Mouse (Mus musculus): ENCODE data around the gene Pfkm. TPM values are rescaled to one million over a fixed set of nuclear protein-coding genes. Genes with fewer than 3 reads are reported as not detected.

Pfkm gene
- polyA plus RNA-seq, 1 experiment from 2014 or later: 37.2 TPM

DNA sequence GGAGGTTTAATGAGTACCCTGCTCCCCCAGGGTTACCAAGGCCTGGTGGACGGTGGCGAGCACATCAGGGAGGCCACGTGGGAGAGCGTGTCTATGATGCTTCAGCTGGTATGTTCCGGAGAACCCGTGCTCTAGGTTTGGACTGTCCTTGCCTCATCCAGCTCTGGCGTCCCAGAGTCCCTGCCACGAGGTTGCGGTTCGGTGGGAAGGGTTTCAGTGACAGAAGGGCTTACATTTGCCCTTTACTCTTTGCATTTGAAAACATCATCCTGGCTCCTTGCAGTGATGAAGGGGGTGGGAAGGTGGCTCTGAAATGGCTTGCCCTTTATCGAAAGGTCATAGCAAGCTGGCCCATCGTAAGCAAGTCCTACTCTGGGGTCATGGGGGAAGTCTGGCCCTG is 27.0 kb downstream of the Pfkm start:
- Histone ChIP-seq H3K27me3 (replicated peaks; ENCODE audit: control insufficient read depth, insufficient read depth, low read length) (no peaks in the 10 kb centered on the region), H3K4me3 (ENCODE audit: low read depth, low read length) (no peak overlapping the region), H3K4me1 (replicated peaks; ENCODE audit: control insufficient read depth, insufficient read depth, low read length) (peaks cover 22% of the 10 kb centered on the region), H3K9me3 (ENCODE audit: control insufficient read depth, low read length) (no peaks in the 10 kb centered on the region), H3K36me3 (ENCODE audit: control insufficient read depth, insufficient read depth, low read length) (peaks cover 25% of the 10 kb centered on the region), H3K4me2 (no peak overlapping the region), H3K9ac (ENCODE audit: low read depth, low read length) (no peak overlapping the region), H3K27ac (ENCODE audit: low read depth, low read length) (no peak overlapping the region)
- ATAC-seq (replicated peaks; ENCODE audit: low FRiP score) (no peak), DNase-seq (ENCODE audit: low spot score) (no peak)
- 90% methylated on average over 12 of the region's 12 CpGs for WGBS

GRCm38 (mm10) chr15:98120831-98121230 is 28.4 kb downstream of the Pfkm start:
- no peak for DNase-seq (ENCODE audit: low spot score)
- 91% methylated on average over 20 of the region's 20 CpGs for WGBS
- peaks cover 27% of the 10 kb centered on the region for H3K36me3 ChIP-seq (ENCODE audit: control insufficient read depth, insufficient read depth, low read length)

DNA sequence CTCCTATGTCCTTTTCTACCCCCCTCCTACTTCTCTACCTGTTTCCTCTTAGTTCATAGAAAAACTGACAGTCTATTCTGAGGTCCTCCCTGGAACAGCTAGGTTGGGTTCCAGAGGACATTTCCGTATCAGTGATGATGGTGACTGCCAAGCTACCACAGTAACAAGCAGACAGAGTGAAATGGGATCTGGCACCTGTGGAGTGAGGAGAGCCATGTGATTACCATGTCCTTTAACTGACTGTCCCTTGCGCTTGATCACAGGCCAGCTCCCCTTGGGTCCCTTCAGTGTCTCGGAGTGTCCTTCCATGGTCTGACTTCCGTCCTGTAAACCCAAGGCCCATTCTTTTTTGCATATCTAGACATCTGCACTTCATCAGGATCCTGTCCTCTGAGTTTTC is 38.6 kb downstream of the Pfkm start:
- Histone ChIP-seq H3K36me3 (ENCODE audit: control insufficient read depth, insufficient read depth, low read length) (peaks cover 25% of the 10 kb centered on the region), H3K9me3 (ENCODE audit: control insufficient read depth, low read length) (no peaks in the 10 kb centered on the region), H3K4me1 (replicated peaks; ENCODE audit: control insufficient read depth, insufficient read depth, low read length) (no peaks in the 10 kb centered on the region), H3K27ac (ENCODE audit: low read depth, low read length) (no peak overlapping the region), H3K4me3 (ENCODE audit: low read depth, low read length) (no peak overlapping the region), H3K9ac (ENCODE audit: low read depth, low read length) (no peak overlapping the region), H3K27me3 (replicated peaks; ENCODE audit: control insufficient read depth, insufficient read depth, low read length) (no peaks in the 10 kb centered on the region), H3K4me2 (no peak overlapping the region)
- no peak for ATAC-seq (replicated peaks; ENCODE audit: low FRiP score)
- DNase-seq (ENCODE audit: low spot score): no peak
- WGBS: 94% methylated on average over 4 of the region's 4 CpGs

More at GRCm38 (mm10) chr15:98120831-98121230, 28.4 kb downstream of the Pfkm start:
- no peak overlapping the region for H3K4me2 ChIP-seq
- peaks cover 13% of the 10 kb centered on the region for H3K4me1 ChIP-seq (replicated peaks; ENCODE audit: control insufficient read depth, insufficient read depth, low read length)
- H3K27me3 ChIP-seq (replicated peaks; ENCODE audit: control insufficient read depth, insufficient read depth, low read length): no peaks in the 10 kb centered on the region
- ATAC-seq (replicated peaks; ENCODE audit: low FRiP score): no peak
- no peak overlapping the region for H3K9ac ChIP-seq (ENCODE audit: low read depth, low read length)
- H3K4me3 ChIP-seq (ENCODE audit: low read depth, low read length): no peak overlapping the region
- no peak overlapping the region for H3K27ac ChIP-seq (ENCODE audit: low read depth, low read length)
- no peaks in the 10 kb centered on the region for H3K9me3 ChIP-seq (ENCODE audit: control insufficient read depth, low read length)

DNA sequence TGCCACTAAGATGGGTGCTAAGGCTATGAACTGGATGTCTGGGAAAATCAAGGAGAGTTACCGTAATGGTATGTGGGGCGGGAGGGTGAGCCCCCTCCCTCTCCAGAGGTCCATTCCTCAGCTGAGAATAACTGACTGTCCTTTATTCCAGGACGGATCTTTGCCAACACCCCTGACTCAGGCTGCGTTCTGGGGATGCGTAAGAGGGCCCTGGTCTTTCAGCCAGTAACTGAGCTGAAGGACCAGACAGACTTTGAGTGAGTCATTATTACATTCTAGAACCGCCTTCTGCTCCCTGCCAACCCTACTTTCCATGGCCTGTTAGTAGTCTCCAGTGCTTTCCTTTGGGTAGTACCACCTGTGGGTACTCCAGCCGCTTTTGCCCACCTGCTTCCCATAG is 39.1 kb downstream of the Pfkm start:
- H3K4me1 ChIP-seq (replicated peaks; ENCODE audit: control insufficient read depth, insufficient read depth, low read length): no peaks in the 10 kb centered on the region
- no peaks in the 10 kb centered on the region for H3K9me3 ChIP-seq (ENCODE audit: control insufficient read depth, low read length)
- no peak overlapping the region for H3K4me2 ChIP-seq
- ATAC-seq (replicated peaks; ENCODE audit: low FRiP score): no peak
- 94% methylated on average over 7 of the region's 7 CpGs for WGBS
- H3K27ac ChIP-seq (ENCODE audit: low read depth, low read length): no peak overlapping the region
- no peak overlapping the region for H3K9ac ChIP-seq (ENCODE audit: low read depth, low read length)
- peaks cover 26% of the 10 kb centered on the region for H3K36me3 ChIP-seq (ENCODE audit: control insufficient read depth, insufficient read depth, low read length)
- no peak overlapping the region for H3K4me3 ChIP-seq (ENCODE audit: low read depth, low read length)
- no peak for DNase-seq (ENCODE audit: low spot score)
- H3K27me3 ChIP-seq (replicated peaks; ENCODE audit: control insufficient read depth, insufficient read depth, low read length): no peaks in the 10 kb centered on the region

- Histone ChIP-seq H3K27me3 (replicated peaks; ENCODE audit: control insufficient read depth, insufficient read depth, low read length) (no peaks in the 10 kb centered on the region), H3K4me3 (ENCODE audit: low read depth, low read length) (no peak overlapping the region), H3K4me1 (replicated peaks; ENCODE audit: control insufficient read depth, insufficient read depth, low read length) (no peaks in the 10 kb centered on the region), H3K36me3 (ENCODE audit: control insufficient read depth, insufficient read depth, low read length) (peaks cover 27% of the 10 kb centered on the region), H3K9ac (ENCODE audit: low read depth, low read length) (no peak overlapping the region), H3K27ac (ENCODE audit: low read depth, low read length) (no peak overlapping the region), H3K4me2 (no peak overlapping the region), H3K9me3 (ENCODE audit: control insufficient read depth, low read length) (no peaks in the 10 kb centered on the region)
- DNase-seq (ENCODE audit: low spot score): no peak
- no peak; the same call in 1 of the 2 replicates for ATAC-seq (replicated peaks; ENCODE audit: low FRiP score)
- WGBS: 89% methylated on average over 15 of the region's 15 CpGs
These were observed 39.7 kb downstream of the Pfkm start for GRCm38 (mm10) chr15:98131942-98132655.

GRCm38 (mm10) chr15:98133471-98133870 is 41.1 kb downstream of the Pfkm start:
- WGBS: 82% methylated on average over 3 of the region's 3 CpGs
- H3K4me2 ChIP-seq: no peak overlapping the region
- no peak for ATAC-seq (replicated peaks; ENCODE audit: low FRiP score)

DNA sequence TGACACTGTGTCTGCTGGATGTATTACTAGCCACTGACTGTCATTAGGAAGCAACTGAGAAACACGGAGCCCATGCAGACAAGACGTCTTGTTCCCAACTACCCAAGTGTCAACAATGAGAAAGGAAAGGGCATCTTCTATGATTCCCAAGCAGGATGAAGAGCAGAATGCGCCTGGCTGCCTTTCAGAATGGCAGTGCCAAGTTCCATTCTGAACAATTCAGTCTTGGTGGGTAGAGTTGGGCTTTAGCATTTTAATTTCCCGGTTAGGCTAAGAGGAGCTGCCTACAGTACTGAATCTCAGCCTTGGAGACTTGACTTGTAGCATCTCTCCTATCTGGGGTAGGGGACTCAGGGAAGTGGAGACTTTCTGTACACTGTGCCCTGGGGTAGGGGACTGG is 41.6 kb downstream of the Pfkm start:
- Histone ChIP-seq H3K9me3 (ENCODE audit: control insufficient read depth, low read length) (no peaks in the 10 kb centered on the region), H3K4me3 (ENCODE audit: low read depth, low read length) (no peak overlapping the region), H3K9ac (ENCODE audit: low read depth, low read length) (no peak overlapping the region), H3K4me2 (no peak overlapping the region), H3K4me1 (replicated peaks; ENCODE audit: control insufficient read depth, insufficient read depth, low read length) (no peaks in the 10 kb centered on the region), H3K27ac (ENCODE audit: low read depth, low read length) (no peak overlapping the region), H3K36me3 (ENCODE audit: control insufficient read depth, insufficient read depth, low read length) (peaks cover 23% of the 10 kb centered on the region), H3K27me3 (replicated peaks; ENCODE audit: control insufficient read depth, insufficient read depth, low read length) (no peaks in the 10 kb centered on the region)
- ATAC-seq (replicated peaks; ENCODE audit: low FRiP score): no peak
- DNase-seq (ENCODE audit: low spot score): no peak
- WGBS: 94% methylated on average over 4 of the region's 4 CpGs

More at GRCm38 (mm10) chr15:98133471-98133870, 41.1 kb downstream of the Pfkm start:
- H3K27me3 ChIP-seq (replicated peaks; ENCODE audit: control insufficient read depth, insufficient read depth, low read length): no peaks in the 10 kb centered on the region
- no peak overlapping the region for H3K9ac ChIP-seq (ENCODE audit: low read depth, low read length)
- no peak overlapping the region for H3K27ac ChIP-seq (ENCODE audit: low read depth, low read length)
- no peaks in the 10 kb centered on the region for H3K9me3 ChIP-seq (ENCODE audit: control insufficient read depth, low read length)
- DNase-seq (ENCODE audit: low spot score): no peak
- H3K36me3 ChIP-seq (ENCODE audit: control insufficient read depth, insufficient read depth, low read length): peaks cover 23% of the 10 kb centered on the region
- no peak overlapping the region for H3K4me3 ChIP-seq (ENCODE audit: low read depth, low read length)
- no peaks in the 10 kb centered on the region for H3K4me1 ChIP-seq (replicated peaks; ENCODE audit: control insufficient read depth, insufficient read depth, low read length)

DNA sequence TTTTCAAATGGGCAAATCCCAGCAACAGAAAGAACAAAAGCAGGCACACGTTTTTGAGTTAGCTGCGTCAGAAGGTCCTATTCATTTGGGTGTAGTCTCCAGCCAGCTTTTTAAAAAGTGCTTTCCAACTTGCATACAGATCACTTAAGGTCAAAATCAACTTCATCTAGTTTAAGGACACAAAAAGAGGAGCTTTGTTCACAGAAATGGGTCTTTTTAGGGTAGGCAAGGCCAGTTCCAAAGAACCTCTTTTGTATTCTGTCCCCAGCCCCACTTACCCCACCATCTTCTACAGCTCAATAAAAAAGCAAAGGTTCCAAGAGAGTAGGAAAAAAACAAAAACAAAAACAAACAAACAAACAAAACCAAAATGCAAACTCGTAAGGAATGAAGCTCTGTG is 42.3 kb downstream of the Pfkm start:
- no peak overlapping the region for H3K9ac ChIP-seq (ENCODE audit: low read depth, low read length)
- H3K36me3 ChIP-seq (ENCODE audit: control insufficient read depth, insufficient read depth, low read length): peaks cover 23% of the 10 kb centered on the region
- H3K27ac ChIP-seq (ENCODE audit: low read depth, low read length): no peak overlapping the region
- H3K4me3 ChIP-seq (ENCODE audit: low read depth, low read length): no peak overlapping the region
- no peak overlapping the region for H3K4me2 ChIP-seq
- no peaks in the 10 kb centered on the region for H3K27me3 ChIP-seq (replicated peaks; ENCODE audit: control insufficient read depth, insufficient read depth, low read length)
- H3K4me1 ChIP-seq (replicated peaks; ENCODE audit: control insufficient read depth, insufficient read depth, low read length): no peaks in the 10 kb centered on the region
- ATAC-seq (replicated peaks; ENCODE audit: low FRiP score) (no peak), DNase-seq (ENCODE audit: low spot score) (no peak)
- WGBS: 87% methylated on average over 3 of the region's 3 CpGs
- no peaks in the 10 kb centered on the region for H3K9me3 ChIP-seq (ENCODE audit: control insufficient read depth, low read length)

GRCm38 (mm10) chr15:98135671-98136070 is 43.3 kb downstream of the Pfkm start:
- Histone ChIP-seq H3K9ac (ENCODE audit: low read depth, low read length) (no peak overlapping the region), H3K9me3 (ENCODE audit: control insufficient read depth, low read length) (no peaks in the 10 kb centered on the region), H3K4me2 (no peak overlapping the region), H3K36me3 (ENCODE audit: control insufficient read depth, insufficient read depth, low read length) (peaks cover 21% of the 10 kb centered on the region), H3K4me3 (ENCODE audit: low read depth, low read length) (no peak overlapping the region), H3K4me1 (replicated peaks; ENCODE audit: control insufficient read depth, insufficient read depth, low read length) (no peaks in the 10 kb centered on the region), H3K27me3 (replicated peaks; ENCODE audit: control insufficient read depth, insufficient read depth, low read length) (no peaks in the 10 kb centered on the region), H3K27ac (ENCODE audit: low read depth, low read length) (no peak overlapping the region)
- DNase-seq (ENCODE audit: low spot score): no peak
- WGBS: 92% methylated on average over 13 of the region's 13 CpGs
- no peak for ATAC-seq (replicated peaks; ENCODE audit: low FRiP score)
